Mouse (Mus musculus) hindbrain, postnatal 0 days (tissue): ENCODE measurements around the gene Apln. TPM values are rescaled to one million over a fixed set of nuclear protein-coding genes. Genes with fewer than 3 reads are reported as not detected.

Experiments used
- ATAC-seq: fragments of 200-750 bp; cut with Nextera tagmentation; 2 replicates; pipeline ENCODE4 v1.8.0; 2017; ENCODE audit warnings: mild to moderate bottlenecking, moderate TSS enrichment, moderate library complexity
- DNase-seq: peaks from one replicate; pipeline ENCODE4 v3.0.0-alpha.2; 2015; ENCODE audit warnings: low spot score
- H3K27ac ChIP-seq: fragments of 300-500 bp; sonication (generic); 2 replicates; pipeline ENCODE4 v1.5.1; 2014; ENCODE audit warnings: mild to moderate bottlenecking
- H3K27me3 ChIP-seq: fragments of 300-500 bp; sonication (generic); 2 replicates; pipeline ENCODE4 v1.6.1; 2014; ENCODE audit warnings: low read length, mixed read lengths; ENCODE audit not compliant: insufficient read depth
- H3K36me3 ChIP-seq: fragments of 300-500 bp; sonication (generic); 2 replicates; pipeline ENCODE4 v1.6.1; 2014; ENCODE audit warnings: low read length, mixed read lengths; ENCODE audit not compliant: insufficient read depth
- H3K4me1 ChIP-seq: fragments of 300-500 bp; sonication (generic); 2 replicates; pipeline ENCODE4 v1.6.1; 2014; ENCODE audit warnings: antibody characterized with exemption, low read length, mixed read lengths; ENCODE audit not compliant: insufficient read depth
- H3K4me2 ChIP-seq: fragments of 300-500 bp; sonication (generic); 2 replicates; pipeline ENCODE4 v1.6.1; 2014; ENCODE audit warnings: low read depth, mild to moderate bottlenecking, low read length, moderate library complexity, mixed read lengths
- H3K4me3 ChIP-seq: fragments of 300-500 bp; sonication (generic); 2 replicates; pipeline ENCODE4 v1.5.1; 2014; ENCODE audit warnings: low read length
- H3K9ac ChIP-seq: fragments of 300-500 bp; sonication (generic); replicated peaks from 2 replicates; pipeline ENCODE4 v1.6.1; 2014; ENCODE audit warnings: mild to moderate bottlenecking, low read length, moderate library complexity, mixed read lengths
- H3K9me3 ChIP-seq: fragments of 300-500 bp; sonication (generic); 2 replicates; pipeline ENCODE4 v1.6.1; 2016; ENCODE audit warnings: low read length, mixed read lengths
- CTCF ChIP-seq: IDR thresholded peaks from 2 replicates; pipeline ENCODE4 v1.5.1; 2016; ENCODE audit warnings: antibody characterized with exemption, control low read depth, low read depth
- WGBS: fragments of 180-500 bp; shearing (Covaris S2); extraction: QIAGEN DNeasy Blood & Tissue Kit; methylation state at CpG from one replicate; pipeline ENCODE4 v1.1.7; 2014; 5-methylcytosine and 5-hydroxymethylcytosine counted together
- polyA plus RNA-seq: library from polyadenylated mRNA; unstranded; fragments of >200 nt; fragmentation: Nextera tagmentation; extraction: Ambion mirVana; gene quantifications from 2 replicates; pipeline ENCODE4 v1.2.1, GENCODE M21; 2015
- total RNA-seq: library from RNA; depleted of rRNA; stranded (reverse); fragments of >200 nt; gene quantifications from 2 replicates; pipeline ENCODE4 v1.2.3, GENCODE M21; 2014

Apln gene
- total and polyA plus RNA-seq, 2 experiments from 2014 or later = 1.7 to 11.1 TPM

- 74% methylated on average over 1 of the region's 1 CpGs for WGBS
- no peaks in the 10 kb centered on the region for H3K36me3 ChIP-seq
- no peak for TF ChIP-seq CTCF
Measured at GRCm38 (mm10) chrX:48044261-48044660, 9.6 kb upstream of the Apln start.

GRCm38 (mm10) chrX:48042748-48043147 lies 8.1 kb upstream of the Apln start:
- Histone ChIP-seq H3K27me3 (no peaks in the 10 kb centered on the region), H3K4me3 (no peak overlapping the region), H3K4me1 (no peaks in the 10 kb centered on the region), H3K27ac (no peak overlapping the region), H3K36me3 (no peaks in the 10 kb centered on the region), H3K4me2 (no peak overlapping the region), H3K9me3 (no peaks in the 10 kb centered on the region), H3K9ac (no peak overlapping the region)
- ATAC-seq (no peak), DNase-seq (no peak)
- 78% methylated on average over 4 of the region's 4 CpGs for WGBS
- TF ChIP-seq CTCF = no peak

More at GRCm38 (mm10) chrX:48044261-48044660, 9.6 kb upstream of the Apln start:
- Histone ChIP-seq H3K9ac (no peak overlapping the region), H3K27me3 (no peaks in the 10 kb centered on the region), H3K4me1 (no peaks in the 10 kb centered on the region), H3K9me3 (no peaks in the 10 kb centered on the region), H3K4me2 (no peak overlapping the region), H3K4me3 (no peak overlapping the region), H3K27ac (no peak overlapping the region)
- DNase-seq (no peak), ATAC-seq (no peak)

- no peak overlapping the region for H3K4me2 ChIP-seq
- H3K9ac ChIP-seq = no peak overlapping the region
- no peaks in the 10 kb centered on the region for H3K4me1 ChIP-seq
- H3K4me3 ChIP-seq = no peak overlapping the region
- H3K27ac ChIP-seq = no peak overlapping the region
- no peaks in the 10 kb centered on the region for H3K9me3 ChIP-seq
- no peak for ATAC-seq
- DNase-seq = no peak
- no peaks in the 10 kb centered on the region for H3K27me3 ChIP-seq
- no peaks in the 10 kb centered on the region for H3K36me3 ChIP-seq
- TF ChIP-seq CTCF = no peak
- WGBS = 76% methylated on average over 3 of the region's 3 CpGs
Measured at GRCm38 (mm10) chrX:48040379-48040778, 5.7 kb upstream of the Apln start.

GRCm38 (mm10) chrX:48033766-48034143 lies 898 bp downstream of the Apln start:
- WGBS = 35% methylated on average over 11 of the region's 11 CpGs
- H3K9ac ChIP-seq = no peak overlapping the region
- no peaks in the 10 kb centered on the region for H3K27me3 ChIP-seq
- no peaks in the 10 kb centered on the region for H3K9me3 ChIP-seq
- H3K4me2 ChIP-seq = peak overlapping the region; percentile 76
- H3K27ac ChIP-seq = no peak overlapping the region
- TF ChIP-seq CTCF = no peak
- H3K36me3 ChIP-seq = no peaks in the 10 kb centered on the region
- DNase-seq = no peak
- 0 out of 2 replicates have a peak, but pooled peaks have one; percentile 7 for ATAC-seq
- peak overlapping the region; percentile 43 for H3K4me3 ChIP-seq
- no peaks in the 10 kb centered on the region for H3K4me1 ChIP-seq

GRCm38 (mm10) chrX:48033024-48033423 lies 1.6 kb downstream of the Apln start:
- ATAC-seq = peak; percentile 29; the same call in 1 of the 2 replicates

GRCm38 (mm10) chrX:48031866-48032265 lies 2.8 kb downstream of the Apln start:
- H3K4me3 ChIP-seq = no peak overlapping the region
- H3K4me1 ChIP-seq = no peaks in the 10 kb centered on the region
- no peak for TF ChIP-seq CTCF
- no peaks in the 10 kb centered on the region for H3K36me3 ChIP-seq
- WGBS = 73% methylated on average over 5 of the region's 5 CpGs
- ATAC-seq (no peak), DNase-seq (no peak)
- no peak overlapping the region for H3K27ac ChIP-seq
- no peak overlapping the region for H3K4me2 ChIP-seq
- no peaks in the 10 kb centered on the region for H3K27me3 ChIP-seq
- H3K9ac ChIP-seq = no peak overlapping the region
- no peaks in the 10 kb centered on the region for H3K9me3 ChIP-seq

More at GRCm38 (mm10) chrX:48033024-48033423, 1.6 kb downstream of the Apln start:
- Histone ChIP-seq H3K4me1 (no peaks in the 10 kb centered on the region), H3K4me3 (no peak overlapping the region), H3K9me3 (no peaks in the 10 kb centered on the region), H3K36me3 (no peaks in the 10 kb centered on the region), H3K27ac (no peak overlapping the region), H3K9ac (no peak overlapping the region), H3K4me2 (no peak overlapping the region), H3K27me3 (no peaks in the 10 kb centered on the region)
- DNase-seq = peak; percentile 42
- no peak for TF ChIP-seq CTCF
- 55% methylated on average over 3 of the region's 3 CpGs for WGBS

- ATAC-seq = no peak
- TF ChIP-seq CTCF = no peak
- WGBS = 75% methylated on average over 3 of the region's 3 CpGs
- Histone ChIP-seq H3K4me2 (no peak overlapping the region), H3K9ac (no peak overlapping the region), H3K27ac (no peak overlapping the region), H3K27me3 (no peaks in the 10 kb centered on the region), H3K4me1 (no peaks in the 10 kb centered on the region), H3K9me3 (no peaks in the 10 kb centered on the region), H3K4me3 (no peak overlapping the region), H3K36me3 (no peaks in the 10 kb centered on the region)
- no peak for DNase-seq
Measured at GRCm38 (mm10) chrX:48030593-48030992, 4.1 kb downstream of the Apln start.
